10 mouse cellular contexts compared by ENCODE assay signal in the genomic region with DNA sequence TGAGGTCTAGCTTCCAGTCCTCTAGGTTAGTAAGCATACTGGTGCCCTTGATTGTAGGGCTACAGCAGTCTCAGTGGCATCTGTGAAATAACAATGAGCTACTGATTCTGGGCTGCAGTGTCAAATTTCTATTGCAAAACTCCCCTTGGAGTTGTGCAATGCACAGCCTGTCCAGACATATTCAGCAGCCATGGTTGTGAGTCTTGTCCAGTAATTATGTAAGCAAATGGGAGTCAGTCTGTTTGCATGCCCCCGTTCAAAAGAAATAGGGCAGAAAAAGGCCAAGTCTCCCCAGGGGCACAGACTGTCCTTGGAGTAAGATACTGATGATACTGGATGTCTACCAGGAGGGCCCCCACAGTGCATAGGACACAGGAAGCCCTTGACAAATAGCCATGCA.
DNase-seq lines count a peak whose midpoint lies in the region; ATAC-seq and TF ChIP-seq lines count a peak whose summit lies in the region.
"Had no signal": no experiment of that assay in that cellular context is flagged by ENCODE, and none has a peak within 500 bp of the region (broad histone marks: within the 10 kb centered on the region; RNA-seq: fewer than 3 reads in every experiment).

No protein-coding gene starts in this region.

- no peaks in the 10 kb centered on the region for H3K4me1 ChIP-seq in hindbrain, postnatal 0 days (ENCODE audit: insufficient read depth, low read length)
- no peaks in the 10 kb centered on the region for H3K4me1 ChIP-seq in hindbrain, embryonic 12.5 days
- no peaks in the 10 kb centered on the region for H3K4me1 ChIP-seq in embryonic facial prominence, embryonic 11.5 days (ENCODE audit: control insufficient read depth, insufficient read depth, low read length)

- DNase-seq in hindbrain, postnatal 0 days (ENCODE audit: low spot score) = no peak
- DNase-seq in adrenal gland, postnatal 36 days = peak; percentile 46 to 55
- DNase-seq in embryonic facial prominence, embryonic 11.5 days (ENCODE audit: low spot score) = peak; percentile 18
- DNase-seq in lung, postnatal 14 days = peak; percentile 44
- no peak for DNase-seq in right cerebral cortex, postnatal 36 days (ENCODE audit: low spot score in 2 of 2)
- no peak for DNase-seq in thymus, postnatal 14 days
- DNase-seq in layer of hippocampus, postnatal 36 days = no peak

- no peak overlapping the region for H3K4me2 ChIP-seq in hindbrain, postnatal 0 days (ENCODE audit: low read depth, low read length)
- no peak overlapping the region for H3K4me2 ChIP-seq in hindbrain, embryonic 12.5 days (replicated peaks)
- no peak overlapping the region for H3K4me2 ChIP-seq in embryonic facial prominence, embryonic 11.5 days (ENCODE audit: low read depth, low read length)

- H3K27ac ChIP-seq in hindbrain, postnatal 0 days = no peak overlapping the region
- no peak overlapping the region for H3K27ac ChIP-seq in hindbrain, embryonic 12.5 days
- H3K27ac ChIP-seq in embryonic facial prominence, embryonic 11.5 days (replicated peaks; ENCODE audit: low read depth, low read length) = no peak overlapping the region

- no peak overlapping the region for H3K9ac ChIP-seq in hindbrain, postnatal 0 days (replicated peaks; ENCODE audit: low read length)
- no peak overlapping the region for H3K9ac ChIP-seq in hindbrain, embryonic 12.5 days
- no peak overlapping the region for H3K9ac ChIP-seq in embryonic facial prominence, embryonic 11.5 days (replicated peaks; ENCODE audit: low read length)

- no peak for TF ChIP-seq CTCF in hindbrain, postnatal 0 days (IDR thresholded peaks at IDR 0.05; ENCODE audit: low read depth)

- H3K4me3 ChIP-seq in hindbrain, postnatal 0 days (ENCODE audit: low read length) = no peak overlapping the region
- no peak overlapping the region for H3K4me3 ChIP-seq in hindbrain, embryonic 12.5 days
- H3K4me3 ChIP-seq in embryonic facial prominence, embryonic 11.5 days (ENCODE audit: low read depth, low read length) = no peak overlapping the region

- 0 out of 2 replicates have a peak, but pooled peaks have one; percentile 2 for ATAC-seq in hindbrain, postnatal 0 days
- no peak for ATAC-seq in hindbrain, embryonic 12.5 days (ENCODE audit: low FRiP score)
- no peak for ATAC-seq in embryonic facial prominence, embryonic 11.5 days (replicated peaks; ENCODE audit: insufficient number of reproducible peaks, low FRiP score, low TSS enrichment, low read depth)
- ATAC-seq: midbrain, embryonic 16.5 days had no signal

- no peaks in the 10 kb centered on the region for H3K27me3 ChIP-seq in hindbrain, postnatal 0 days (ENCODE audit: insufficient read depth, low read length)
- H3K27me3 ChIP-seq in hindbrain, embryonic 12.5 days = no peaks in the 10 kb centered on the region
- no peaks in the 10 kb centered on the region for H3K27me3 ChIP-seq in embryonic facial prominence, embryonic 11.5 days (ENCODE audit: control insufficient read depth, insufficient read depth, low read length)

- H3K9me3 ChIP-seq in hindbrain, postnatal 0 days (ENCODE audit: low read length) = no peaks in the 10 kb centered on the region
- no peaks in the 10 kb centered on the region for H3K9me3 ChIP-seq in hindbrain, embryonic 12.5 days (replicated peaks)
- H3K9me3 ChIP-seq in embryonic facial prominence, embryonic 11.5 days (replicated peaks; ENCODE audit: control insufficient read depth, low read length) = no peaks in the 10 kb centered on the region
- H3K9me3 ChIP-seq: G1E had no signal

- H3K36me3 ChIP-seq in hindbrain, postnatal 0 days (ENCODE audit: insufficient read depth, low read length) = no peaks in the 10 kb centered on the region
- no peaks in the 10 kb centered on the region for H3K36me3 ChIP-seq in hindbrain, embryonic 12.5 days
- H3K36me3 ChIP-seq in embryonic facial prominence, embryonic 11.5 days (replicated peaks; ENCODE audit: control insufficient read depth, insufficient read depth, low read depth, low read length) = no peaks in the 10 kb centered on the region
- H3K36me3 ChIP-seq: G1E had no signal

- 41% methylated on average over 1 of the region's 1 CpGs for WGBS in hindbrain, postnatal 0 days
- WGBS in hindbrain, embryonic 12.5 days = 44% methylated on average over 1 of the region's 1 CpGs
- 23% methylated on average over 1 of the region's 1 CpGs for WGBS in embryonic facial prominence, embryonic 11.5 days

Comparison
In these comparisons a context has a peak if more than half of its experiments do, and no peak if none do; other contexts are left out.
1. DNase-seq: peak in adrenal gland, postnatal 36 days (2 of 2), embryonic facial prominence, embryonic 11.5 days (single experiment) and lung, postnatal 14 days (single experiment); none in hindbrain, postnatal 0 days (single experiment), right cerebral cortex, postnatal 36 days (0 of 2), thymus, postnatal 14 days (single experiment) and layer of hippocampus, postnatal 36 days (0 of 2).